17 mouse cellular contexts compared by ENCODE assay signal in the genomic region with DNA sequence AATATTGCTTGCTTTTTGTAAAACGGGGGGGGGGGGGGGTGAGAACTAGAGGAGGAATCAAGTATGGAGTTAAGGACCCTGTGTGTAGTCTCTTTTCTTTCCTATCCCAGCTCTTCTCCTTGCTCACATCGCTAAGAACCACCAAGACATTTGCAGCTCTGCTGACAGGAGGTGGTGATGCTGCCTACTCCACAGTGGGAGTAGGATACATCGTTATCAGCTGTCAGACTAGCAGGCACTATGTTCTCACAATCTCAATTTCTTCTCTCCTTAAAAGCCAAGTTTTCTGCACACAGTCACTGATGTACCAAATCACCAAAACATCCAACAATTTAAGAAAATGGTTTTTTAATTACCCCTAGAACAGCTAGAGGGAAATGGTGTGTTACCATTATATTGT. TPM values are rescaled to one million over a fixed set of nuclear protein-coding genes. Genes with fewer than 3 reads are reported as not detected.
DNase-seq lines count a peak whose midpoint lies in the region; ATAC-seq and TF ChIP-seq lines count a peak whose summit lies in the region.
"Had no signal": no experiment of that assay in that cellular context is flagged by ENCODE, and none has a peak within 500 bp of the region (broad histone marks: within the 10 kb centered on the region; RNA-seq: fewer than 3 reads in every experiment).

No protein-coding gene starts in this region.

- H3K4me1 ChIP-seq in heart, embryonic 13.5 days = peaks cover 58% of the 10 kb centered on the region
- H3K4me1 ChIP-seq in lung, embryonic 14.5 days (ENCODE audit: insufficient read depth) = peaks cover 4% of the 10 kb centered on the region
- H3K4me1 ChIP-seq in liver, embryonic 11.5 days (replicated peaks; ENCODE audit: control insufficient read depth, insufficient read depth, low read length) = peaks cover 22% of the 10 kb centered on the region

- peak overlapping the region; percentile 21; the same call in 1 of the 2 replicates for H3K27ac ChIP-seq in heart, embryonic 13.5 days (replicated peaks)
- H3K27ac ChIP-seq in lung, embryonic 14.5 days (ENCODE audit: low read depth) = no peak overlapping the region
- H3K27ac ChIP-seq in liver, embryonic 11.5 days (ENCODE audit: low read depth, low read length) = no peak overlapping the region
- H3K27ac ChIP-seq: left cerebral cortex, adult 2 months; midbrain, embryonic 13.5 days had no signal

- H3K4me3 ChIP-seq in heart, embryonic 13.5 days = no peak overlapping the region
- no peak overlapping the region for H3K4me3 ChIP-seq in lung, embryonic 14.5 days (ENCODE audit: low read depth, low read length)
- H3K4me3 ChIP-seq in liver, embryonic 11.5 days (ENCODE audit: low read depth, low read length) = no peak overlapping the region
- H3K4me3 ChIP-seq: left cerebral cortex, adult 2 months; midbrain, embryonic 13.5 days had no signal

- H3K27me3 ChIP-seq in heart, embryonic 13.5 days (replicated peaks) = no peaks in the 10 kb centered on the region
- H3K27me3 ChIP-seq in lung, embryonic 14.5 days (ENCODE audit: insufficient read depth, low read length) = no peaks in the 10 kb centered on the region
- H3K27me3 ChIP-seq in liver, embryonic 11.5 days (replicated peaks; ENCODE audit: control insufficient read depth, insufficient read depth, low read length) = no peaks in the 10 kb centered on the region
- H3K27me3 ChIP-seq: midbrain, embryonic 13.5 days had no signal

- H3K4me2 ChIP-seq in heart, embryonic 13.5 days = peak overlapping the region; percentile 46
- peak overlapping the region; percentile 18; the same call in 1 of the 2 replicates for H3K4me2 ChIP-seq in lung, embryonic 14.5 days
- H3K4me2 ChIP-seq in liver, embryonic 11.5 days = peak overlapping the region; percentile 59; the same call in 1 of the 2 replicates
- H3K4me2 ChIP-seq: midbrain, embryonic 13.5 days had no signal

- 0 out of 2 replicates have a peak overlapping the region, but pooled peaks have one; percentile 14 for H3K9ac ChIP-seq in heart, embryonic 13.5 days
- no peak overlapping the region for H3K9ac ChIP-seq in lung, embryonic 14.5 days
- no peak overlapping the region for H3K9ac ChIP-seq in liver, embryonic 11.5 days (ENCODE audit: low read depth, low read length)
- H3K9ac ChIP-seq: midbrain, embryonic 13.5 days had no signal

- WGBS in heart, embryonic 13.5 days = 23% methylated on average over 3 of the region's 3 CpGs
- 44% methylated on average over 3 of the region's 3 CpGs for WGBS in lung, embryonic 14.5 days
- 27% methylated on average over 3 of the region's 3 CpGs for WGBS in liver, embryonic 11.5 days

- no peaks in the 10 kb centered on the region for H3K9me3 ChIP-seq in heart, embryonic 13.5 days
- H3K9me3 ChIP-seq in lung, embryonic 14.5 days (ENCODE audit: low read depth, low read length) = no peaks in the 10 kb centered on the region
- no peaks in the 10 kb centered on the region for H3K9me3 ChIP-seq in liver, embryonic 11.5 days (ENCODE audit: control insufficient read depth, low read length)
- H3K9me3 ChIP-seq: midbrain, embryonic 13.5 days had no signal

- DNase-seq in heart, adult 18-20 months = no peak
- DNase-seq in lung, embryonic 14.5 days = no peak
- DNase-seq in lung, postnatal 10 days = no peak
- DNase-seq in liver, embryonic 11.5 days (ENCODE audit: low spot score) = no peak
- DNase-seq in telencephalon, adult 2 months (ENCODE audit: low read depth, low spot score) = peak; percentile 53
- DNase-seq in gastrocnemius, postnatal 10 days = no peak
- no peak for DNase-seq in adrenal gland, postnatal 10 days
- DNase-seq: adrenal gland, adult 2 months; cerebellum, adult 8-10 months; heart, postnatal 4 days; kidney, adult 9 months; kidney, postnatal 4 days; thymus, postnatal 36 days had no signal

- ATAC-seq in heart, embryonic 13.5 days (ENCODE audit: extremely low read depth, insufficient number of reproducible peaks, low FRiP score, low TSS enrichment) = no peak
- no peak for ATAC-seq in lung, embryonic 14.5 days (ENCODE audit: insufficient read depth)
- no peak for ATAC-seq in liver, embryonic 11.5 days (replicated peaks; ENCODE audit: low FRiP score)
- ATAC-seq: forebrain, embryonic 14.5 days; midbrain, embryonic 13.5 days had no signal

- TF ChIP-seq CTCF in lung, embryonic 14.5 days (IDR thresholded peaks at IDR 0.05; ENCODE audit: low read depth) = no peak

- no peaks in the 10 kb centered on the region for H3K36me3 ChIP-seq in heart, embryonic 13.5 days
- no peaks in the 10 kb centered on the region for H3K36me3 ChIP-seq in lung, embryonic 14.5 days (ENCODE audit: insufficient read depth)
- H3K36me3 ChIP-seq in liver, embryonic 11.5 days (ENCODE audit: control insufficient read depth, insufficient read depth, low read length) = no peaks in the 10 kb centered on the region
- H3K36me3 ChIP-seq: midbrain, embryonic 13.5 days had no signal

RNA-seq across cellular contexts. Expression of a gene that starts 7.8 kb away (rescaled TPM):
- polyA plus RNA-seq in heart, embryonic 13.5 days (2015; fragmentation: Nextera tagmentation; extraction: Ambion mirVana) = 69.9 and 75.0 TPM in 2 replicates
- total RNA-seq in heart, adult 18-20 months (2021) = 10 to 100 TPM; 57.4 to 61.0 TPM
- 97.7 and 102 TPM in 2 replicates for polyA plus RNA-seq in lung, embryonic 14.5 days (2014; fragmentation: Nextera tagmentation; extraction: Ambion mirVana)
- polyA plus RNA-seq in liver, embryonic 11.5 days (2014; fragmentation: Nextera tagmentation; extraction: Ambion mirVana) = 95.0 and 103 TPM in 2 replicates
- 10 to 100 TPM; 75.4 to 78.0 TPM for total RNA-seq in gastrocnemius, postnatal 10 days (2021)
- 10 to 100 TPM; 55.3 to 65.0 TPM for total RNA-seq in adrenal gland, postnatal 10 days (2021)
